8 mouse cellular contexts compared by ENCODE assay signal in genomic region chr17:6827740-6828461, GRCm38 (mm10). TPM values are rescaled to one million over a fixed set of nuclear protein-coding genes. Genes with fewer than 3 reads are reported as not detected.
DNase-seq lines count a peak whose midpoint lies in the region; ATAC-seq and TF ChIP-seq lines count a peak whose summit lies in the region.

No protein-coding gene starts in this region.

- peak; percentile 96 for ATAC-seq in embryonic facial prominence, embryonic 13.5 days (ENCODE audit: insufficient number of reproducible peaks, insufficient read depth, low FRiP score, low TSS enrichment, low read depth)
- peak; percentile 97 for ATAC-seq in limb, embryonic 12.5 days (ENCODE audit: insufficient number of reproducible peaks, insufficient read depth, low FRiP score, low TSS enrichment, low read depth)
- peak; percentile 99 for ATAC-seq in midbrain, embryonic 15.5 days (replicated peaks)

- H3K4me2 ChIP-seq in embryonic facial prominence, embryonic 13.5 days: peak overlapping the region; percentile 76
- peak overlapping the region; percentile 74 for H3K4me2 ChIP-seq in limb, embryonic 12.5 days
- peak overlapping the region; percentile 78 for H3K4me2 ChIP-seq in midbrain, embryonic 15.5 days

- peak overlapping the region; percentile 78 for H3K9ac ChIP-seq in embryonic facial prominence, embryonic 13.5 days
- peak overlapping the region; percentile 67 for H3K9ac ChIP-seq in limb, embryonic 12.5 days (replicated peaks)
- H3K9ac ChIP-seq in midbrain, embryonic 15.5 days: peak overlapping the region; percentile 65

- H3K27me3 ChIP-seq in embryonic facial prominence, embryonic 13.5 days: no peaks in the 10 kb centered on the region
- H3K27me3 ChIP-seq in kidney, adult 2 months (replicated peaks; ENCODE audit: control insufficient read depth, insufficient read depth, low read length): no peaks in the 10 kb centered on the region
- H3K27me3 ChIP-seq in limb, embryonic 12.5 days: no peaks in the 10 kb centered on the region
- no peaks in the 10 kb centered on the region for H3K27me3 ChIP-seq in midbrain, embryonic 15.5 days (replicated peaks)
- H3K27me3 ChIP-seq in spleen, adult 2 months (ENCODE audit: control insufficient read depth, insufficient read depth, low read length): no peaks in the 10 kb centered on the region

- TF ChIP-seq CTCF in kidney, adult 2 months (conservative IDR thresholded peaks at IDR 0.05; ENCODE audit: insufficient read depth, insufficient read length, low read depth, low read length): no peak
- no peak for TF ChIP-seq CTCF in spleen, adult 2 months (IDR thresholded peaks at IDR 0.05; ENCODE audit: extremely low read depth, insufficient read depth, insufficient read length, insufficient replicate concordance)

- no peaks in the 10 kb centered on the region for H3K9me3 ChIP-seq in embryonic facial prominence, embryonic 13.5 days
- H3K9me3 ChIP-seq in limb, embryonic 12.5 days: no peaks in the 10 kb centered on the region
- no peaks in the 10 kb centered on the region for H3K9me3 ChIP-seq in midbrain, embryonic 15.5 days

- DNase-seq in 3134 (ENCODE audit: extremely low read depth, insufficient read length, low spot score): peak; percentile 99
- DNase-seq in adrenal gland, postnatal 36 days: peak; percentile 95
- peak; percentile 94 to 95 for DNase-seq in heart, adult 18-20 months
- peak; percentile 98 for DNase-seq in kidney, adult 2 months
- DNase-seq in spleen, adult 2 months (ENCODE audit: low read depth in 1 of 2, low spot score in 2 of 2): peak; percentile 99

- peak overlapping the region; percentile 56 for H3K4me3 ChIP-seq in embryonic facial prominence, embryonic 13.5 days
- H3K4me3 ChIP-seq in kidney, adult 2 months (ENCODE audit: insufficient read depth, low read depth, low read length): peak overlapping the region; percentile 76
- H3K4me3 ChIP-seq in limb, embryonic 12.5 days (replicated peaks): peak overlapping the region; percentile 62
- peak overlapping the region; percentile 66 for H3K4me3 ChIP-seq in midbrain, embryonic 15.5 days
- H3K4me3 ChIP-seq in spleen, adult 2 months (ENCODE audit: extremely low read depth, insufficient read depth, insufficient read length): peak overlapping the region; percentile 63

- H3K36me3 ChIP-seq in embryonic facial prominence, embryonic 13.5 days: no peaks in the 10 kb centered on the region
- no peaks in the 10 kb centered on the region for H3K36me3 ChIP-seq in kidney, adult 2 months (ENCODE audit: control insufficient read depth, insufficient read depth, low read length)
- H3K36me3 ChIP-seq in limb, embryonic 12.5 days: no peaks in the 10 kb centered on the region
- H3K36me3 ChIP-seq in midbrain, embryonic 15.5 days (replicated peaks): no peaks in the 10 kb centered on the region
- H3K36me3 ChIP-seq in spleen, adult 2 months (ENCODE audit: control insufficient read depth, insufficient read depth, low read length): no peaks in the 10 kb centered on the region

- TF ChIP-seq POLR2A in kidney, adult 2 months (IDR thresholded peaks at IDR 0.05; ENCODE audit: low read depth, low read length): peak; percentile 67
- peak; percentile 78 for TF ChIP-seq POLR2A in spleen, adult 2 months (IDR thresholded peaks at IDR 0.05; ENCODE audit: low read depth, low read length)

- H3K27ac ChIP-seq in embryonic facial prominence, embryonic 13.5 days: peak overlapping the region; percentile 97
- H3K27ac ChIP-seq in kidney, adult 2 months (ENCODE audit: insufficient read depth, low read depth, low read length): peak overlapping the region; percentile 97
- peak overlapping the region; percentile 98 for H3K27ac ChIP-seq in limb, embryonic 12.5 days
- H3K27ac ChIP-seq in midbrain, embryonic 15.5 days: peak overlapping the region; percentile 97
- H3K27ac ChIP-seq in spleen, adult 2 months (ENCODE audit: insufficient read depth, low read length): peak overlapping the region; percentile 98

- peaks cover 12% of the 10 kb centered on the region for H3K4me1 ChIP-seq in embryonic facial prominence, embryonic 13.5 days
- peaks cover 14% of the 10 kb centered on the region; the same call in 1 of the 2 replicates for H3K4me1 ChIP-seq in kidney, adult 2 months (ENCODE audit: control insufficient read depth, insufficient read depth, low read length)
- H3K4me1 ChIP-seq in limb, embryonic 12.5 days (replicated peaks): peaks cover 9% of the 10 kb centered on the region
- peaks cover 15% of the 10 kb centered on the region for H3K4me1 ChIP-seq in midbrain, embryonic 15.5 days
- peaks cover 11% of the 10 kb centered on the region; the same call in 1 of the 2 replicates for H3K4me1 ChIP-seq in spleen, adult 2 months (ENCODE audit: control insufficient read depth, insufficient read depth, insufficient read length)

- 2% methylated on average over 64 of the region's 64 CpGs for WGBS in embryonic facial prominence, embryonic 13.5 days
- 1% methylated on average over 64 of the region's 64 CpGs for WGBS in kidney, adult 2 months
- 2% methylated on average over 64 of the region's 64 CpGs for WGBS in limb, embryonic 12.5 days
- under 1% methylated on average over 64 of the region's 64 CpGs for WGBS in midbrain, embryonic 15.5 days
- WGBS in spleen, adult 2 months: under 1% methylated on average over 64 of the region's 64 CpGs

RNA-seq across cellular contexts. Expression of gene Ezr, which starts 45.3 kb away (rescaled TPM):
- total RNA-seq in adrenal gland, postnatal 36 days (2021): 10 to 100 TPM; 21.9 to 27.4 TPM
- polyA plus RNA-seq in embryonic facial prominence, embryonic 13.5 days (2015; fragmentation: Nextera tagmentation; extraction: Ambion mirVana): 51.5 and 60.4 TPM in 2 replicates
- 10 to 100 TPM; 32.5 to 36.9 TPM for total RNA-seq in heart, adult 18-20 months (2021)
- polyA plus RNA-seq in kidney, adult 2 months (2012; rRNA removed): 129 and 152 TPM in 2 replicates
- polyA plus RNA-seq in limb, embryonic 12.5 days (2016; fragmentation: Nextera tagmentation; extraction: Ambion mirVana): 40.1 and 46.9 TPM in 2 replicates
- polyA plus RNA-seq in midbrain, embryonic 15.5 days (2015; fragmentation: Nextera tagmentation; extraction: Ambion mirVana): 32.5 and 39.6 TPM in 2 replicates
- polyA plus RNA-seq in spleen, adult 2 months (2012; rRNA removed): 63.0 and 73.5 TPM in 2 replicates

Comparison
In these comparisons a context has a peak if more than half of its experiments do, and no peak if none do; other contexts are left out.
1. Peak in every context shown above with its lines: DNase-seq, ATAC-seq, H3K4me3 ChIP-seq and H3K27ac ChIP-seq.